Mouse (Mus musculus): ENCODE measurements around the gene Smyd3.

Gene Smyd3

GRCm38 (mm10) chr1:179282821-179283220, 235.0 kb downstream of the Smyd3 start:
- no peak for DNase-seq

GRCm38 (mm10) chr1:179281401-179282121, 236.3 kb downstream of the Smyd3 start:
- DNase-seq, result no peak

- no peak for DNase-seq
Measured at GRCm38 (mm10) chr1:179279116-179279515, 238.7 kb downstream of the Smyd3 start.

- no peak for DNase-seq
Measured at GRCm38 (mm10) chr1:179277346-179277745, 240.5 kb downstream of the Smyd3 start.

GRCm38 (mm10) chr1:179276866-179277265, 241.0 kb downstream of the Smyd3 start:
- DNase-seq, result no peak

DNA sequence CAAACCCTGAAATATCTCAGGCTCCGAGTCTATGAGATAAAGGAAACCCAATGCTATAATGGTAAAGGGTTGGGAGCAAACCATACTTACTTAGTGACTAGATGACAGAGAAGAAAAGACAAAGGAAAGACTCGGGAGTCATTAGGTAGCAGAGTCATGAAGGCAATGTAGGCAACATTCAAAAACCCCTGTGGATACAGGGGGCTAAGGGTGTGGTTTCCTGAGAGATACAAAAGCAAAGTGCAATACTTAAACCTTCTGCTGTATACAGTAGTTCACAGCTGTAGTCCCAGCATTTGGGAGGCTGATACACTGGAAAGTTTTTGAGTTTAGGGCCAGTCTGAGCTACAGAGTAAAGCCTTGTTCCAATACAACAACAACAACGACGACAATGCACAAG, 244.9 kb downstream of the Smyd3 start:
- DNase-seq, result no peak

DNA sequence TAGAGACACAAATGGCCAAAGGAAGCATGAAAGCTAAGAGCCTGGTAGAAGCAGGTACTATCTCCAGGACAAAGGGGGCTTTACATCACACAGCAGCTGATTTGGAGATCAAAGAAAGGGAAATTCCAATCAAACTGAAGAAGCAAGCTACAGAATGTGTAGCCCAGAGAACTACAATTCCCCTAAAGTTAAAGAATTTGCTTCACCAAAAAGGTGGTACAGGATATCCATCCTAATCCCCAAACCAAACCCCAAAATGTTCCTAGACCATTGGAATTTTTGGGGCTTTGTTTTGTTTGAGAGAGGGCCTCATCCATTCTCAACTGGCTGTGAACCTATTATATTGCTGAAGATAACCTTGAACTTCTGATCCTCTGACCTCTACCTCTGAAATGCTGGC, 245.5 kb downstream of the Smyd3 start:
- DNase-seq, result no peak

- DNase-seq, result no peak
Measured at GRCm38 (mm10) chr1:179266936-179267335, 250.9 kb downstream of the Smyd3 start.

DNA sequence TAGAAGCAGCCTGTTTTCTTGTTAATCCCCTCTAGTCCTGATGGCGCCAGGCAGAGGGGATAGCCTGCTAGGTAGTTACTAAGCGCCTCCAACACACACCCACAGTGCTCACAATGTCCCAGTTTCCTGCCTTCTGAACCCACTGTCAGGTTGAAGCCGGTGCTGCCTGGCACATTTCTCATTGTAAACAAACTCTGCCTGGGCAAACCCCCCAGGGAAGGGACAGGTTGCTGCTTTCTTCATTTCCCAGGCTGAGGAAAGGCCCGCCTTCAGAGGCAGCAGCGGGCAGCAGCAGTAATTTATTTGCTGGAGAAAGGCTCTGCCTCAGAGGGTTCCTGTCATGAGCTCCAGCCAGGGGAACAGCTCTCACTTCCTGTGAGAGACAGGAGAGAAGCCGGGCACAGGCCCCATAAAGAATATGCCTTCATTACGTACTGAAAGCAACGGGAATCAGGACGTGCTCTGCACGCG, 256.3 kb downstream of the Smyd3 start:
- peak; percentile 28 for DNase-seq

DNA sequence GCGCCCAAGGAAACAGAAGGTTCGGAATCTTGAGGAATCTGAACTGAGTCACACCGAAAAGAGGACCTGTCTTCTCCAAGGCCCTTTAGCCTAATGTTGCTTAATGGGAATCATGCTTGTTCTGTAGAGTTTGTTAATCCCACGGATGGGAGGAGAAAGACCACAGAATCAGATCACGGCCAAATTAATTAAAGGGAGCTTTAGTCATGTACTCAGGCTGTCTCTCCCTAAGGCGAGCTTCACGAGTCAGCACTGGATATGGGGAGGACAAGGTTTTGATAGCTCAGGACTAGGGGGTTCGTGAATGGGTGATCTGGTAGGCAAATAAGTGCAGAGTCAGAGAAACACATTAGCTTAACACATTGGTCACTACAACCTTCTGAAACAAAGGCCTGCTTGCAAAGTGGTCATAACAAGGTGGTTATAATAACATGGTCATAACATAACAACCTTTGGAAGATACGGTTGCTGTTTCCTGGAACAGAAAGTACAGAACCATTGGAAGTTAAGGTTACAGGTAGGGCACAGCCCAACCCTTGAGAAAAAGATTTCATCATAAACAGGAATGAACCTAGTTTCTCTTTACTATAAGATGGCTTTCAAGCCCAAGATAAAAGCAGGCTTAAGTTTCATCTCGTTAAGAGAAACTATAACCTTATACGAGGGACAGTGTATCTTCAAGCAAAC, 261.9 kb downstream of the Smyd3 start:
- DNase-seq, result no peak

DNA sequence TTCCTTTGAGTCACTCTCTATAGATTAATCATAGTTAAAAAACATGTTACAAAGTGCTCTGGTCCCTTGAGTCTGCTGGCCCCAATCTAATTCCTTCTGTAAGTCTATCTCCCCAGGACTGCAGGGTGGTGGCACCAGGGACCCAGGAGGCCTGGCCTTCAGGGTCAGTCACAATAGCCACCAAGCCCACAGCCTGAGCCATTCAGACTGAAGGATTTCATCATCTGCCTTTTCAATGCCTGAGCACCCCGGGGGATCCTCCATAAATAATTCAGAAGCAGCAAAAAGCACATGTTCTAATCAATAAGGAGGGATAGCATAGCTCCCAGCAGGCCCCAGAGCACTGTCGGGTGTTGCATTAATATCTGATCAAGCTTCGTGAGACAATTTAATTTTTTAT, 263.3 kb downstream of the Smyd3 start:
- DNase-seq, result no peak

DNA sequence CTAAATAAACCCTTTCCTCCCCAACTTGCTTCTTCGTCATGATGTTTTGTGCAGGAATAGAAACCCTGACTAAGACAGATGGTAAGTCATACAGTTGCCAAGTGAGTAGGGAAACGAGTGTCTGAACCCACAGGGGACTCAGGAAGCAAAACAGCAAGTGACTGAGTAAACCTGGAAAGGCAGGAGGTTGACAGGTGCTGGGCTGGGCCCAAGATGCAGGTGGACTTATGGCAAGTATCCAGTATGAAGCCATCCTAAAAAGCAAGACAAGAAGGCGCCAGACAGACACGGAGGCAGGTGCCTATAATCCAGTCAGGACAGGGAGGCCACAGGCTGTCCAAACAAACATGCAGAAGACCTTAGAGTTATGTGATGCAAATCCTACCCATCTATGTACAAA, 265.2 kb downstream of the Smyd3 start:
- peak; percentile 69 for DNase-seq

GRCm38 (mm10) chr1:179250388-179250787, 267.5 kb downstream of the Smyd3 start:
- no peak for DNase-seq

DNA sequence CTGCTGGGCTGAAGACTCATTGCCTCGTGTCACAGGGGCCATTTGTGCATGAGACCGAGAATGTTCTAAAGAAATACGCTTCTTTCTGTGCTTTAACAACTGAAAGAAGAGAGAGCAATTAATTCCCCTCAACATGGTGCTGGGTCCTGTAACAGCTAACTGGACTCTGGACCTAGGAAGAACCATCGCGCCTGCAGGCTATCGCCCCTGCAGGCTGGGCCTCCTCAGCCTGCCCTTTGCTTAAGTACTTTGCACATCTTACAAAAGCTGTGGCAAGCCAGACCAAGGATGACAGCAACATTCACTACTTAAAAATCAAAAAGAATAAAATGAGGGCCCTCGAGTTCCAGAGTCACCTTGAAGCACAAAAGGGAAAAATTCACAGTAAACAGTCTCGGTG, 274.3 kb downstream of the Smyd3 start:
- no peak for DNase-seq

GRCm38 (mm10) chr1:179240663-179241279, 277.1 kb downstream of the Smyd3 start:
- no peak for DNase-seq

DNA sequence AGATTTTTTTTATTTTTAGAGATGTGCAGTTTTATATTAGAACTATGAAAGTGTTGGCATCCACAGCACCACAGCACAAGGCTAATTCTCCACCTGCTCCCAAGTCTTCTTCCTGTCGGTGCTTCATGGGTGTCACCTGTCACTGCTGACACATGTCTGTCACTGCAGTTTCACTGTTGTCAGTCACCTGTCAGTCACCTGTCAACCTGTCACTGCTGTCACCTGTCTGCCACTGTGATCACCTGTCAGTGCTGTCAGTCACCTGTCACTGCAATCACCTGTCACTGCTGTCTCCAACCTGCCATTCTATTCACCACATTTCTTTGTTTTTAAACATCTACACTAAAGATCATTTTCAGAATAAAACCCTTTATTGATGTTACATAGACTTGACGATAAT, 279.2 kb downstream of the Smyd3 start:
- DNase-seq, result no peak

DNA sequence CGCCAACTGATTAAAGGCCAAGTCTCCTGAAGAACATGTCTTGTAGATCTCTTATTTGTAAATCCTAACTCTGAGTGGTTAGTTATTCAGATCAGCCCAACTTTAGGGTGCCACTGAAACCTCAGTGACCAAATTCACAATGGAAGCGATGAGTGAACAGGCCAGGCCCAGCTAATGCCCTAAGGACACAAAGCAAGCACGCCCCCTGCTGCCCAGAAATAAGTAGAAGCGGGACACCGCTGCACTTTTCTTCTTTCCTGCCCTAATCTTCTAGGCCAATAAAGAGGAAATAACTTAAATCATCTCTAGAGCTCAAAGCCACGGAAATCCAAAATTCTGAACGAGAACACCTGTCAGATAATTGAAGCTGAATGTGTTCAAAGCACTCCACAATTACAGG, 279.9 kb downstream of the Smyd3 start:
- DNase-seq, result no peak

- no peak for DNase-seq
Measured at GRCm38 (mm10) chr1:179236217-179236840, 281.5 kb downstream of the Smyd3 start.

- peak; percentile 82 for DNase-seq
Measured at GRCm38 (mm10) chr1:179231777-179232661, 285.8 kb downstream of the Smyd3 start.

DNA sequence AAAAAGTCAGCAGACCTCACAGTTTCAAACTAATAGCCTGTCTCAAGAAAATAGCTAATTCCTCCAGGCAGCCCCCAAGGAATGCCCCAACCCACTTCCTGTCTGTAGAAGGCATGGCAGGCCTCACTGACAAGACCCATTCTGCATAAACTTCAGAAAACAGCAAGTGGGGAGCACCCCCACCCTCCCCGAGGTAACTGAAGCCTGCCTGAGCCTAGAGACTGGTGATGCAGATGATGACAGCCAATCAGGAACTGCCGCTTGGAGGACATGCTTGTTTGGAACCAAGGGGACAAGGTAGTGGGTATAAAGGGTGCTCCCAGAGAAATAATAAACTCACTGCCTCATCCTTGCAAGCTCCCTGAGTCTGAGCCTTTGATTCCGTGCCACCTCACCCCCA, 288.3 kb downstream of the Smyd3 start:
- DNase-seq, result no peak

DNA sequence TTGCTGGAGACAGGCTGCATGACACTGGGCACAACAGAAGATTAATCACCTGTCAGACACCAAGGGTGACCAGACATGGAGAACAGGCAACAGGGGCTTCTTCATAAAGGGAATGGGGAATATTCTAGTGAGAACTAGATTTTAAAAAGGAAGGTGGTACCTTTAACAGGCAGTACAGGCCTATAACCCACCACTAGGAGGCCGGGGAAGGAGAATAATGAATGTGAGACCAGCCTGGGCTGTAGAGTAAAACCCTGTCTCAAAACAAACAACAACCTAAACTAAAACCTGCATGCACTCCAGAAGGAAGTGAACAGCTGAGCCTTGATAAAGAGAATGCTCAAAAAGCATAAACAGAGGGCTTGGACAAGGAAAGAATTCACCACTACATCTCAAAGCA, 297.6 kb downstream of the Smyd3 start:
- DNase-seq, result no peak

GRCm38 (mm10) chr1:179218061-179218460, 299.8 kb downstream of the Smyd3 start:
- no peak for DNase-seq

DNA sequence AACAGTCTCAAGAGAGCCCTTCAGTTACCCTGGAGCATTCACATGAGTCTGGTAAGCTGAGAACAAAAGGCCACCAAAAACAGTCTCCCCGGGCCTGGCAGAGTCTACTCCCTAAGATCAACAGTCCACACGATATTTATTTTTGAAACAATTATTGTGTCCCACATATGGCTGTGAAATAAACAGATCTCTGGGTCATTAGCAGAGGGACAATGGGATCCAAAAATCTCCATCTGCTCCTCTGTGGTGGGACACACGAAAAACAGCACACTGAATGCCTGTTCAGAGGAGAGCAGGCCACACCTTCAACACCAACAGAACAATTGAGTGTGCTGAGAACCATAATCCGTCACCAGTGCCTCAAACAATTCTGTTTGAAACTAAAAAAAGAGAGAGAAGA, 300.8 kb downstream of the Smyd3 start:
- peak; percentile 28 for DNase-seq
